Mouse (Mus musculus) cerebellum, postnatal 14 days (tissue): Measurements from ENCODE around the gene Ift46.
"Not testable (repeated sequence)": the region's sequence is repeated elsewhere in the genome, so short reads cannot be mapped to it uniquely, and the experiment has no call there.

ENCODE experiments used
- DNase-seq, 2 experiments: peaks; one replicate each; pipeline ENCODE4 v3.0.0; 2021; ENCODE audit warnings: mixed read lengths in 2 of 2

Ift46 gene

GRCm38 (mm10) chr9:44736301-44736700 lies 31.4 kb upstream of the Ift46 start:
- no peak for DNase-seq

- DNase-seq: no peak
These were observed 30.3 kb upstream of the Ift46 start for GRCm38 (mm10) chr9:44737240-44737949.

- no peak for DNase-seq
These were observed 27.0 kb upstream of the Ift46 start for GRCm38 (mm10) chr9:44740663-44741192.

- no peak for DNase-seq
These were observed 22.3 kb upstream of the Ift46 start for GRCm38 (mm10) chr9:44745371-44745770.

- no peak for DNase-seq
These were observed 21.0 kb upstream of the Ift46 start for GRCm38 (mm10) chr9:44746666-44747065.

- no peak for DNase-seq
These were observed 20.4 kb upstream of the Ift46 start for GRCm38 (mm10) chr9:44747341-44747740.

- no peak for DNase-seq
These were observed 19.2 kb upstream of the Ift46 start for GRCm38 (mm10) chr9:44748473-44748872.

- no peak for DNase-seq
These were observed 6.8 kb upstream of the Ift46 start for GRCm38 (mm10) chr9:44760873-44761272.

- DNase-seq: not testable (repeated sequence)
These were observed 304 bp downstream of the Ift46 start for GRCm38 (mm10) chr9:44768029-44768394.

- DNase-seq: no peak
These were observed 3.7 kb downstream of the Ift46 start for GRCm38 (mm10) chr9:44771376-44771775.

- DNase-seq: no peak
These were observed 4.7 kb downstream of the Ift46 start for GRCm38 (mm10) chr9:44772392-44772749.

- peak; percentile 96 to 97 for DNase-seq
These were observed 5.3 kb downstream of the Ift46 start for GRCm38 (mm10) chr9:44772750-44773651.

- no peak for DNase-seq
These were observed 25.1 kb downstream of the Ift46 start for GRCm38 (mm10) chr9:44792842-44793241.

GRCm38 (mm10) chr9:44798298-44798697 lies 30.6 kb downstream of the Ift46 start:
- peak in 1 of 2 experiments; percentile 37 for DNase-seq

GRCm38 (mm10) chr9:44799102-44799957 lies 31.6 kb downstream of the Ift46 start, which contains the start of gene Tmem25:
Gene Tmem25 (minus strand): TSS chr9:44799307.
- peak; percentile 94 to 95 for DNase-seq

GRCm38 (mm10) chr9:44799958-44800324 lies 32.2 kb downstream of the Ift46 start:
- DNase-seq: no peak

- no peak for DNase-seq
These were observed 34.0 kb downstream of the Ift46 start for GRCm38 (mm10) chr9:44801669-44802068.

GRCm38 (mm10) chr9:44802808-44803450 lies 35.2 kb downstream of the Ift46 start, which contains the start of gene Ttc36:
Gene Ttc36 (minus strand): TSS chr9:44803072.
- DNase-seq: no peak

- no peak for DNase-seq
These were observed 37.0 kb downstream of the Ift46 start for GRCm38 (mm10) chr9:44804678-44805077.

- DNase-seq: no peak
These were observed 37.8 kb downstream of the Ift46 start for GRCm38 (mm10) chr9:44805536-44805935.

GRCm38 (mm10) chr9:44807141-44807540 lies 39.4 kb downstream of the Ift46 start:
- DNase-seq: no peak

GRCm38 (mm10) chr9:44807778-44808177 lies 40.1 kb downstream of the Ift46 start:
- no peak for DNase-seq
